Mouse (Mus musculus) colon, adult 2 months (tissue): ENCODE measurements around the gene Phxr2. TPM values are rescaled to one million over a fixed set of nuclear protein-coding genes. Genes with fewer than 3 reads are reported as not detected.

ENCODE experiments used
- polyA plus RNA-seq: library from polyadenylated mRNA; depleted of rRNA; stranded (reverse); fragments of >200 nt; gene quantifications from 2 replicates; pipeline ENCODE4 v1.2.3, GENCODE M21; 2012; rRNA removed

The Phxr2 gene
- polyA plus RNA-seq = not detected in 2 replicates

GRCm38 (mm10) chr10:99126225-99126624, at the start of gene Phxr2:
TSS of gene Phxr2 (minus strand) at chr10:99126325.

GRCm38 (mm10) chr10:99107964-99108363, 18.2 kb downstream of the Phxr2 start, which contains the start of gene Galnt4:
TSS of gene Galnt4 (plus strand) at chr10:99108159.

GRCm38 (mm10) chr10:99106703-99107631, 19.2 kb downstream of the Phxr2 start, which contains the start of gene Poc1b:
TSS of gene Poc1b (plus strand) at chr10:99107036.

Other genes starting within 250 kb of the Phxr2 start
- 18.7 and 20.8 TPM in 2 replicates for gene Atp2b1, start 211.9 kb downstream of the Phxr2 start, polyA plus RNA-seq
- gene Poc1b, start 19.3 kb downstream of the Phxr2 start, polyA plus RNA-seq = 7.1 and 7.8 TPM in 2 replicates
- gene Galnt4, start 18.2 kb downstream of the Phxr2 start, polyA plus RNA-seq = 14.3 and 14.5 TPM in 2 replicates
- 70.2 and 86.7 TPM in 2 replicates for gene Dusp6, start 136.9 kb upstream of the Phxr2 start, polyA plus RNA-seq